ENCODE assay signal across 8 mouse cellular contexts in genomic region chr2:156862041-156862717, GRCm38 (mm10). TPM values are rescaled to one million over a fixed set of nuclear protein-coding genes. Genes with fewer than 3 reads are reported as not detected.
DNase-seq lines count a peak whose midpoint lies in the region; ATAC-seq and TF ChIP-seq lines count a peak whose summit lies in the region.

No protein-coding gene starts in this region.

- no peaks in the 10 kb centered on the region for H3K27me3 ChIP-seq in heart, adult 2 months (ENCODE audit: control insufficient read depth, insufficient read depth, low read length)
- H3K27me3 ChIP-seq in embryonic facial prominence, embryonic 10.5 days (replicated peaks; ENCODE audit: low read depth, poor library complexity, severe bottlenecking): no peaks in the 10 kb centered on the region
- no peaks in the 10 kb centered on the region for H3K27me3 ChIP-seq in limb, embryonic 12.5 days
- no peaks in the 10 kb centered on the region for H3K27me3 ChIP-seq in midbrain, embryonic 15.5 days (replicated peaks)

- peak; percentile 32 to 48 for DNase-seq in heart, adult 2 months
- no peak for DNase-seq in heart, adult 9 months (ENCODE audit: low spot score in 2 of 2)
- DNase-seq in ES-E14 (ENCODE audit: low read depth, low spot score): no peak
- DNase-seq in embryonic facial prominence, embryonic 10.5 days (ENCODE audit: low spot score): peak; percentile 59
- peak; percentile 53 for DNase-seq in heart, postnatal 4 days
- peak; percentile 64 for DNase-seq in yolk sac, embryonic 10.5 days (ENCODE audit: low spot score)

- peaks cover 2% of the 10 kb centered on the region for H3K79me2 ChIP-seq in heart, adult 2 months (replicated peaks; ENCODE audit: control insufficient read depth, insufficient read depth, low read length)

- peak overlapping the region; percentile 92 for H3K4me3 ChIP-seq in heart, adult 2 months
- H3K4me3 ChIP-seq in ES-E14 (ENCODE audit: insufficient read depth in 1 of 2, low read depth in 1 of 2, low read length in 2 of 2, poor library complexity in 1 of 2, severe bottlenecking in 1 of 2): peak overlapping the region; percentile 75 to 85
- peak overlapping the region; percentile 99 for H3K4me3 ChIP-seq in embryonic facial prominence, embryonic 10.5 days
- peak overlapping the region; percentile 97 for H3K4me3 ChIP-seq in limb, embryonic 12.5 days (replicated peaks)
- peak overlapping the region; percentile 83 for H3K4me3 ChIP-seq in midbrain, embryonic 15.5 days

- ATAC-seq in limb, embryonic 12.5 days (ENCODE audit: insufficient number of reproducible peaks, insufficient read depth, low FRiP score, low TSS enrichment, low read depth): no peak; the same call in 1 of the 2 replicates
- peak; percentile 40 for ATAC-seq in midbrain, embryonic 15.5 days (replicated peaks)

- H3K36me3 ChIP-seq in heart, adult 2 months (ENCODE audit: control insufficient read depth, insufficient read depth, low read length): peaks cover 6% of the 10 kb centered on the region; the same call in 1 of the 2 replicates
- H3K36me3 ChIP-seq in ES-E14 (ENCODE audit: control insufficient read depth, insufficient read depth, low read length, poor library complexity, severe bottlenecking): peaks cover 10% of the 10 kb centered on the region
- peaks cover 61% of the 10 kb centered on the region for H3K36me3 ChIP-seq in embryonic facial prominence, embryonic 10.5 days (replicated peaks)
- H3K36me3 ChIP-seq in limb, embryonic 12.5 days: peaks cover 53% of the 10 kb centered on the region
- peaks cover 7% of the 10 kb centered on the region for H3K36me3 ChIP-seq in midbrain, embryonic 15.5 days (replicated peaks)

- TF ChIP-seq POLR2A in heart, adult 2 months (IDR thresholded peaks at IDR 0.05; ENCODE audit: insufficient read depth, low read depth, low read length): no peak

- intact Hi-C loops in heart, adult 2 months (cut with DNase I): loop anchor here (2.0 to 5.0 kb wide), 2 partner anchors 53 to 130 kb away; no protein-coding TSS in a partner anchor

- TF ChIP-seq CTCF in heart, adult 2 months (IDR thresholded peaks at IDR 0.05): no peak

- H3K9me3 ChIP-seq in ES-E14 (ENCODE audit: control insufficient read depth, insufficient read depth, low read depth, low read length): no peaks in the 10 kb centered on the region
- no peaks in the 10 kb centered on the region for H3K9me3 ChIP-seq in embryonic facial prominence, embryonic 10.5 days
- H3K9me3 ChIP-seq in limb, embryonic 12.5 days: no peaks in the 10 kb centered on the region
- H3K9me3 ChIP-seq in midbrain, embryonic 15.5 days: no peaks in the 10 kb centered on the region

- in situ Hi-C loops in ES-E14 (cut with MboI; ENCODE audit: low sequenced_read_pairs in 2 of 2, unreplicated experiment in 2 of 2): no loop called here

- WGBS in heart, adult 2 months: under 1% methylated on average over 19 of the region's 19 CpGs
- WGBS in embryonic facial prominence, embryonic 10.5 days: under 1% methylated on average over 19 of the region's 19 CpGs
- under 1% methylated on average over 19 of the region's 19 CpGs for WGBS in limb, embryonic 12.5 days
- WGBS in midbrain, embryonic 15.5 days: 0% methylated on average over 19 of the region's 19 CpGs

- peak overlapping the region; percentile 92 for H3K27ac ChIP-seq in heart, adult 2 months
- peak overlapping the region; percentile 63 for H3K27ac ChIP-seq in ES-E14 (ENCODE audit: insufficient read depth, low read depth, low read length, poor library complexity, severe bottlenecking)
- H3K27ac ChIP-seq in embryonic facial prominence, embryonic 10.5 days (replicated peaks): peak overlapping the region; percentile 95
- peak overlapping the region; percentile 94 for H3K27ac ChIP-seq in limb, embryonic 12.5 days
- H3K27ac ChIP-seq in midbrain, embryonic 15.5 days: peak overlapping the region; percentile 94

- peak overlapping the region; percentile 75 for H3K4me2 ChIP-seq in limb, embryonic 12.5 days
- H3K4me2 ChIP-seq in midbrain, embryonic 15.5 days: peak overlapping the region; percentile 74

- peak overlapping the region; percentile 76 for H3K9ac ChIP-seq in heart, adult 2 months (ENCODE audit: low read depth, low read length)
- H3K9ac ChIP-seq in ES-E14 (ENCODE audit: insufficient read depth, low read depth, low read length, poor library complexity, severe bottlenecking): peak overlapping the region; percentile 83
- peak overlapping the region; percentile 75 for H3K9ac ChIP-seq in limb, embryonic 12.5 days (replicated peaks)
- peak overlapping the region; percentile 71 for H3K9ac ChIP-seq in midbrain, embryonic 15.5 days

- H3K4me1 ChIP-seq in heart, adult 2 months (ENCODE audit: control insufficient read depth, insufficient read depth, low read length): peaks cover 6% of the 10 kb centered on the region
- H3K4me1 ChIP-seq in ES-E14 (ENCODE audit: control insufficient read depth in 2 of 2, insufficient read depth in 2 of 2, low read length in 2 of 2, poor library complexity in 1 of 2): peaks cover 2 to 4% of the 10 kb centered on the region in 2 experiments; a peak in 2 of 4 replicates
- H3K4me1 ChIP-seq in embryonic facial prominence, embryonic 10.5 days: peaks cover 24% of the 10 kb centered on the region
- peaks cover 20% of the 10 kb centered on the region for H3K4me1 ChIP-seq in limb, embryonic 12.5 days (replicated peaks)
- H3K4me1 ChIP-seq in midbrain, embryonic 15.5 days: peaks cover 31% of the 10 kb centered on the region

- no peak for TF ChIP-seq EP300 in heart, adult 2 months (IDR thresholded peaks at IDR 0.05; ENCODE audit: insufficient read depth, low read depth, low read length)

TF ChIP-seq in ES-E14, 5 proteins besides CTCF, POLR2A, EP300 and RAD21:
- TF ChIP-seq ZC3H11A (IDR thresholded peaks at IDR 0.05; ENCODE audit: borderline replicate concordance, low read depth, low read length) (no peak), HCFC1 (IDR thresholded peaks at IDR 0.05; ENCODE audit: borderline replicate concordance, insufficient read depth, low read length) (no peak), MAFK (IDR thresholded peaks at IDR 0.05; ENCODE audit: insufficient read depth, low read depth, low read length) (no peak), CHD2 (IDR thresholded peaks at IDR 0.05; ENCODE audit: low read depth, low read length) (no peak), ZNF384 (IDR thresholded peaks at IDR 0.05; ENCODE audit: low read depth, low read length) (no peak)

RNA-seq across cellular contexts. Expression of gene Rab5if, which starts 0.7 kb away (rescaled TPM):
- 100 to 1,000 TPM; 104 to 116 TPM for total RNA-seq in heart, adult 2 months (2021)
- 64.4 and 119 TPM in 2 replicates for polyA plus RNA-seq in heart, adult 2 months (2012; rRNA removed)
- total RNA-seq in ES-E14 (2012; rRNA removed): 216 and 219 TPM in 2 replicates
- 174 and 187 TPM in 2 replicates for polyA plus RNA-seq in embryonic facial prominence, embryonic 10.5 days (2016; fragmentation: Nextera tagmentation; extraction: Ambion mirVana)
- total RNA-seq in heart, postnatal 4 days (2021): 100 to 1,000 TPM; 136 to 142 TPM
- polyA plus RNA-seq in limb, embryonic 12.5 days (2016; fragmentation: Nextera tagmentation; extraction: Ambion mirVana): 177 and 190 TPM in 2 replicates
- polyA plus RNA-seq in midbrain, embryonic 15.5 days (2015; fragmentation: Nextera tagmentation; extraction: Ambion mirVana): 135 and 139 TPM in 2 replicates

RNA-seq across cellular contexts. Expression of gene 4930518I15Rik, which starts 4.4 kb away (rescaled TPM):
- under 1 TPM; 0.55 to 0.84 TPM for total RNA-seq in heart, adult 2 months (2021)
- polyA plus RNA-seq in heart, adult 2 months (2012; rRNA removed): 0.59 and 1.7 TPM in 2 replicates
- 0.89 and 1.2 TPM in 2 replicates for total RNA-seq in ES-E14 (2012; rRNA removed)
- 9.9 and 10.0 TPM in 2 replicates for polyA plus RNA-seq in embryonic facial prominence, embryonic 10.5 days (2016; fragmentation: Nextera tagmentation; extraction: Ambion mirVana)
- 1 to 10 TPM; 1.3 to 2.0 TPM for total RNA-seq in heart, postnatal 4 days (2021)
- polyA plus RNA-seq in limb, embryonic 12.5 days (2016; fragmentation: Nextera tagmentation; extraction: Ambion mirVana): 11.1 and 12.5 TPM in 2 replicates
- 11.3 and 11.6 TPM in 2 replicates for polyA plus RNA-seq in midbrain, embryonic 15.5 days (2015; fragmentation: Nextera tagmentation; extraction: Ambion mirVana)

RNA-seq across cellular contexts. Expression of gene Tgif2, which starts 22.4 kb away (rescaled TPM):
- under 1 TPM; 0.63 to 0.66 TPM for total RNA-seq in heart, adult 2 months (2021)
- 0.76 and 1.2 TPM in 2 replicates for polyA plus RNA-seq in heart, adult 2 months (2012; rRNA removed)
- total RNA-seq in ES-E14 (2012; rRNA removed): 32.2 and 35.5 TPM in 2 replicates
- polyA plus RNA-seq in embryonic facial prominence, embryonic 10.5 days (2016; fragmentation: Nextera tagmentation; extraction: Ambion mirVana): 112 and 114 TPM in 2 replicates
- total RNA-seq in heart, postnatal 4 days (2021): 10 to 100 TPM; 18.2 to 19.3 TPM
- 83.6 and 89.8 TPM in 2 replicates for polyA plus RNA-seq in limb, embryonic 12.5 days (2016; fragmentation: Nextera tagmentation; extraction: Ambion mirVana)
- 19.9 and 21.9 TPM in 2 replicates for polyA plus RNA-seq in midbrain, embryonic 15.5 days (2015; fragmentation: Nextera tagmentation; extraction: Ambion mirVana)

RNA-seq across cellular contexts. Expression of gene Sla2, which starts 24.8 kb away (rescaled TPM):
- not detected for total RNA-seq in heart, adult 2 months (2021)
- polyA plus RNA-seq in heart, adult 2 months (2012; rRNA removed): 0.33 TPM in 1 of 2 replicates, not detected in the other
- total RNA-seq in ES-E14 (2012; rRNA removed): 5.2 and 5.3 TPM in 2 replicates
- 0.29 and 0.49 TPM in 2 replicates for polyA plus RNA-seq in embryonic facial prominence, embryonic 10.5 days (2016; fragmentation: Nextera tagmentation; extraction: Ambion mirVana)
- total RNA-seq in heart, postnatal 4 days (2021): not detected
- 0.58 and 0.76 TPM in 2 replicates for polyA plus RNA-seq in limb, embryonic 12.5 days (2016; fragmentation: Nextera tagmentation; extraction: Ambion mirVana)
- 0.18 and 0.19 TPM in 2 replicates for polyA plus RNA-seq in midbrain, embryonic 15.5 days (2015; fragmentation: Nextera tagmentation; extraction: Ambion mirVana)

Comparison
In these comparisons a context has a peak if more than half of its experiments do, and no peak if none do; other contexts are left out.
1. DNase-seq: peak in heart, adult 2 months (2 of 2), embryonic facial prominence, embryonic 10.5 days (single experiment), heart, postnatal 4 days (single experiment) and yolk sac, embryonic 10.5 days (single experiment); none in heart, adult 9 months (0 of 2) and ES-E14 (single experiment).
2. Peak in every context shown above with its lines, with median percentiles within 50 percentile points of each other: H3K27ac ChIP-seq, H3K4me3 ChIP-seq and H3K9ac ChIP-seq.